Mouse (Mus musculus): ENCODE results near the gene Htra3.

Htra3 gene

GRCm38 (mm10) chr5:35679256-35680155, at the start of gene Htra3:
Htra3 (minus strand) TSS chr5:35679782.
- in situ Hi-C loops (cut with MseI, MboI) = loop anchor here in 1 of 2 experiments (10.0 kb wide), 1 partner anchor 85 kb away; no protein-coding TSS in a partner anchor

- in situ Hi-C loops (cut with MseI, MboI) = no loop called here
Measured at GRCm38 (mm10) chr5:35728957-35729460, 49.4 kb upstream of the Htra3 start.

GRCm38 (mm10) chr5:35728344-35728956, 48.9 kb upstream of the Htra3 start:
- in situ Hi-C loops (cut with MseI, MboI) = no loop called here

GRCm38 (mm10) chr5:35727447-35727846, 47.9 kb upstream of the Htra3 start:
- in situ Hi-C loops (cut with MseI, MboI) = no loop called here

- in situ Hi-C loops (cut with MseI, MboI) = no loop called here
Measured at GRCm38 (mm10) chr5:35725840-35726239, 46.3 kb upstream of the Htra3 start.

- in situ Hi-C loops (cut with MseI, MboI) = no loop called here
Measured at GRCm38 (mm10) chr5:35723900-35724299, 44.3 kb upstream of the Htra3 start.

- in situ Hi-C loops (cut with MseI, MboI) = no loop called here
Measured at GRCm38 (mm10) chr5:35722654-35723053, 43.1 kb upstream of the Htra3 start.

GRCm38 (mm10) chr5:35721933-35722332, 42.4 kb upstream of the Htra3 start:
- in situ Hi-C loops (cut with MseI, MboI) = no loop called here

GRCm38 (mm10) chr5:35719880-35720279, 40.3 kb upstream of the Htra3 start:
- in situ Hi-C loops (cut with MseI, MboI) = no loop called here

GRCm38 (mm10) chr5:35719343-35719742, 39.8 kb upstream of the Htra3 start:
- in situ Hi-C loops (cut with MseI, MboI) = no loop called here

GRCm38 (mm10) chr5:35718817-35719216, 39.2 kb upstream of the Htra3 start:
- in situ Hi-C loops (cut with MseI, MboI) = no loop called here

- in situ Hi-C loops (cut with MseI, MboI) = no loop called here
Measured at GRCm38 (mm10) chr5:35717946-35718345, 38.4 kb upstream of the Htra3 start.

- in situ Hi-C loops (cut with MseI, MboI) = no loop called here
Measured at GRCm38 (mm10) chr5:35717455-35717854, 37.9 kb upstream of the Htra3 start.

- in situ Hi-C loops (cut with MseI, MboI) = loop anchor here in 1 of 2 experiments (5.0 kb wide), 1 partner anchor 43 kb away; the partner anchor contains the start of gene Ablim2
Measured at GRCm38 (mm10) chr5:35713649-35714354, 34.2 kb upstream of the Htra3 start.

- in situ Hi-C loops (cut with MseI, MboI) = loop anchor here in 1 of 2 experiments (5.0 kb wide), 1 partner anchor 45 kb away; the partner anchor contains the start of gene Ablim2
Measured at GRCm38 (mm10) chr5:35712517-35712916, 32.9 kb upstream of the Htra3 start.

- in situ Hi-C loops (cut with MseI, MboI) = loop anchor here in 1 of 2 experiments (5.0 kb wide), 1 partner anchor 46 kb away; the partner anchor contains the start of gene Ablim2
Measured at GRCm38 (mm10) chr5:35710931-35711330, 31.3 kb upstream of the Htra3 start.

GRCm38 (mm10) chr5:35710481-35710880, 30.9 kb upstream of the Htra3 start:
- in situ Hi-C loops (cut with MseI, MboI) = loop anchor here in 1 of 2 experiments (5.0 kb wide), 1 partner anchor 47 kb away; the partner anchor contains the start of gene Ablim2

GRCm38 (mm10) chr5:35705411-35705810, 25.8 kb upstream of the Htra3 start:
- in situ Hi-C loops (cut with MseI, MboI) = no loop called here

- in situ Hi-C loops (cut with MseI, MboI) = no loop called here
Measured at GRCm38 (mm10) chr5:35703814-35704213, 24.2 kb upstream of the Htra3 start.

GRCm38 (mm10) chr5:35703183-35703582, 23.6 kb upstream of the Htra3 start:
- in situ Hi-C loops (cut with MseI, MboI) = no loop called here

- in situ Hi-C loops (cut with MseI, MboI) = no loop called here
Measured at GRCm38 (mm10) chr5:35702582-35703140, 23.1 kb upstream of the Htra3 start.
